Mouse (Mus musculus) heart, postnatal 0 days (tissue): Measurements from ENCODE around the gene Cd3e.

Experiments
- CTCF ChIP-seq: IDR thresholded peaks from 2 replicates; pipeline ENCODE4 v1.5.1; 2016; ENCODE audit warnings: antibody characterized with exemption, control low read depth, low read depth
- EP300 ChIP-seq: IDR thresholded peaks from 2 replicates; pipeline ENCODE4 v1.6.1; 2016; ENCODE audit warnings: antibody characterized with exemption, low read depth

DNA sequence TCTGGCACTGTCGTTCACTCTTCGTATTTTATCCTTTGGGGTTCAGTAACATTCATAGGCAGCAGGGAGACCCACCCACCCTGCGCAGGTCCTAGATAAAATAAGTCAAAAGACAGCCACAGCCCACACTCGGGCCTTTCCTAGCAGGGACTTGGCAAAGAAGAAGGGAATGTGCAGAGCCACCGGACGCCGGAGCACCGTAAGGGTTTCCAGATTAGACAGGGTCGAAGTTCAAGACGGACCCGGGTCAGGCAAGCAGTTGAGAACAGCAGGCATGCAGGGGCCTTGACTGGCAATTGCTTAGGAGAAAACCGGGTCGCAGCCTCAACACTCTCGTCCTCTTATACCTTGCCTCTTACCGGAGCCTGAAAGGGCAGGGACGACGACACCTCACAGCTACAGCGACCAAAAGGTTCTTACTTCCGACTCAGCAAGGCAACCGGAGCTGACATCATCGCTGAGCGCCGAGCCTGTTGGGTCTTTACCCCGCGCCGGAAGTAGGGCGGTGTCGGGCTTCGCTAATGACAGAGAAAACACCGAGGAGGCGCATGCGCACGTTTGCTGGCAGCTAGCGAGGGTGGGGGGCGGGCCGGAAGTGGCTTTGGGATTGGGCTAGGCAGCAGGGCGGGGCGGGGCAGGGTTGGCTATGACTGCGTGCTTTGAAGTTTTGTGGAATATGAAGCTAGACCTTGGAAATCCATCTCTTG is 44.1 kb downstream of the Cd3e start, which contains the start of gene Ube4a:
- TF ChIP-seq EP300 (no peak), CTCF (no peak)
